Mouse (Mus musculus) limb, embryonic 14.5 days (tissue): ENCODE data around the gene Frem2. TPM values are rescaled to one million over a fixed set of nuclear protein-coding genes. Genes with fewer than 3 reads are reported as not detected.

Source experiments
- ATAC-seq: fragments of 200-750 bp; cut with Nextera tagmentation; 2 replicates; pipeline ENCODE4 v1.8.0; 2017; ENCODE audit warnings: low read depth, moderate number of reproducible peaks, moderate TSS enrichment; ENCODE audit not compliant: low FRiP score
- DNase-seq: peaks from one replicate; pipeline ENCODE4 v3.0.0-alpha.2; 2015; ENCODE audit warnings: low spot score
- H3K27ac ChIP-seq: fragments of 300-500 bp; sonication (generic); replicated peaks from 2 replicates; pipeline ENCODE4 v1.5.1; 2014; ENCODE audit warnings: low read depth, mild to moderate bottlenecking, low read length, moderate library complexity, mixed read lengths
- H3K27me3 ChIP-seq: fragments of 300-500 bp; sonication (generic); 2 replicates; pipeline ENCODE4 v1.6.1; 2014; ENCODE audit warnings: low read length, mixed read lengths; ENCODE audit not compliant: control insufficient read depth, insufficient read depth
- H3K36me3 ChIP-seq: fragments of 300-500 bp; sonication (generic); 2 replicates; pipeline ENCODE4 v1.6.1; 2014; ENCODE audit warnings: mild to moderate bottlenecking, low read length, moderate library complexity, mixed read lengths; ENCODE audit not compliant: control insufficient read depth, insufficient read depth
- H3K4me1 ChIP-seq: fragments of 300-500 bp; sonication (generic); 2 replicates; pipeline ENCODE4 v1.6.1; 2014; ENCODE audit warnings: antibody characterized with exemption, low read length, mixed read lengths; ENCODE audit not compliant: control insufficient read depth, insufficient read depth
- H3K4me2 ChIP-seq: fragments of 300-500 bp; sonication (generic); replicated peaks from 2 replicates; pipeline ENCODE4 v1.6.1; 2014; ENCODE audit warnings: low read depth, mild to moderate bottlenecking, low read length, moderate library complexity; ENCODE audit not compliant: severe bottlenecking
- H3K4me3 ChIP-seq: fragments of 300-500 bp; sonication (generic); replicated peaks from 2 replicates; pipeline ENCODE4 v1.5.1; 2014; ENCODE audit warnings: low read length
- H3K9ac ChIP-seq: fragments of 300-500 bp; sonication (generic); 2 replicates; pipeline ENCODE4 v1.6.1; 2014; ENCODE audit warnings: mild to moderate bottlenecking, low read depth, low read length, moderate library complexity; ENCODE audit not compliant: severe bottlenecking
- H3K9me3 ChIP-seq: fragments of 300-500 bp; sonication (generic); 2 replicates; pipeline ENCODE4 v1.6.1; 2016; ENCODE audit warnings: low read length; ENCODE audit not compliant: control insufficient read depth
- POLR2A ChIP-seq: fragments of 200-500 bp; IDR thresholded peaks from 2 replicates; pipeline ENCODE4 v1.8.0; 2012; ENCODE audit warnings: inconsistent platforms, mild to moderate bottlenecking, moderate library complexity, borderline replicate concordance; ENCODE audit not compliant: insufficient read depth, insufficient read length; ENCODE audit errors: extremely low read depth
- WGBS: fragments of 180-500 bp; shearing (Covaris S2); extraction: QIAGEN DNeasy Blood & Tissue Kit; methylation state at CpG from one replicate; pipeline ENCODE4 v1.1.7; 2014; 5-methylcytosine and 5-hydroxymethylcytosine counted together
- polyA plus RNA-seq, 2 experiments: library from polyadenylated mRNA; depleted of rRNA in 1 of 2; stranded (reverse) in 1 of 2; unstranded in 1 of 2; fragments of >200 nt; fragmentation: Nextera tagmentation in 1 of 2; extraction: Ambion mirVana in 1 of 2; gene quantifications; 2 replicates each; pipeline versions ENCODE4 v1.2.1 to v1.2.3; 2012 to 2014

The Frem2 gene
- polyA plus RNA-seq, 2 experiments, result 10.9 to 15.2 TPM

DNA sequence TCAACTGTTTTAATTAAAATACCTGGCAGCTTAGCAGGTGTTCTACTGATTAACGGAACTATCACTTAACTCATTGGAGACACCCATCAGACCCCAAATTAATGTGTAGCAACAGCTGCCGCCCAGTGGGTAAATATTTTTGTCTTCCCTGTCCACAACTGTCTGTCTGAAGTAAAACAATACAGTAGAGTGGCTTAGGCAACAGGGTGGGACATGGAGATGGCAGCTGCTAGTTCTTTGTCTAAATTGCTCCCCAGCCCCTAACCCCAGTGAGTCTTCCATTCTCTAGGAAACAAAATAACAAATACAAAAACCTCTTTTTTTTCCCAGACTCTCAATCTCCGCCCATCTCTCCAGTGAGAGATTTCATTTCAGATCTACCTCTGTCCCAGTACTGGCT lies 36.2 kb downstream of the Frem2 start:
- no peak overlapping the region for H3K4me2 ChIP-seq
- no peak for TF ChIP-seq POLR2A
- no peaks in the 10 kb centered on the region for H3K27me3 ChIP-seq
- no peaks in the 10 kb centered on the region for H3K36me3 ChIP-seq
- H3K4me1 ChIP-seq, result no peaks in the 10 kb centered on the region
- H3K9ac ChIP-seq, result no peak overlapping the region
- H3K9me3 ChIP-seq, result no peaks in the 10 kb centered on the region
- no peak overlapping the region for H3K4me3 ChIP-seq
- H3K27ac ChIP-seq, result no peak overlapping the region
- WGBS, result 70% methylated on average over 3 of the region's 3 CpGs
- DNase-seq (no peak), ATAC-seq (peak; percentile 67)

- ATAC-seq (no peak), DNase-seq (no peak)
- Histone ChIP-seq H3K27me3 (no peaks in the 10 kb centered on the region), H3K4me3 (no peak overlapping the region), H3K4me2 (no peak overlapping the region), H3K9me3 (no peaks in the 10 kb centered on the region), H3K36me3 (no peaks in the 10 kb centered on the region), H3K4me1 (no peaks in the 10 kb centered on the region), H3K9ac (no peak overlapping the region), H3K27ac (no peak overlapping the region)
- TF ChIP-seq POLR2A, result no peak
- 85% methylated on average over 8 of the region's 8 CpGs for WGBS
Measured at GRCm38 (mm10) chr3:53620355-53620754, 36.8 kb downstream of the Frem2 start.

DNA sequence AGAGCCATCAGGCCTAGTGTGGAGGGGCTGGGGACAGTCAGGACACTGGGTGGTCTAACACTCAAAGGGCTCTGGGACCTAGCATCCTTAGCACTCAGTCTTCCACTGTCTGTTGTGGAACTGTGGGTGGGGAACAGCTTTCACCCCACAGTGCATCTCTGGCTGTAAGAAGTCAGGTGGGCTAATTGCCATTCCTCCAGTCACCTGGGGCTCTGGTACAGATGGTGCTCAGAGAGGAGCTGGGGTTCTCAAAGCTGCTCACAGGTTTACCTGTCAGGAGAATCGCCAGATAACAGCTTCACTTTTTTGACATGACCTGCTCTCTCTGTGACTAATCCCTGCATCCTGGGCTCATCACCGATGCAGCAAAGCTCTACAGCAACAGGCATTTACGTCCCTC lies 46.0 kb downstream of the Frem2 start:
- Histone ChIP-seq H3K9me3 (no peaks in the 10 kb centered on the region), H3K4me1 (no peaks in the 10 kb centered on the region), H3K9ac (no peak overlapping the region), H3K27ac (no peak overlapping the region), H3K36me3 (no peaks in the 10 kb centered on the region), H3K4me3 (no peak overlapping the region), H3K4me2 (no peak overlapping the region), H3K27me3 (no peaks in the 10 kb centered on the region)
- ATAC-seq, result no peak
- TF ChIP-seq POLR2A, result no peak
- 76% methylated on average over 3 of the region's 3 CpGs for WGBS
- DNase-seq, result no peak

GRCm38 (mm10) chr3:53609851-53610250 lies 47.3 kb downstream of the Frem2 start:
- Histone ChIP-seq H3K4me2 (no peak overlapping the region), H3K4me3 (no peak overlapping the region), H3K9ac (no peak overlapping the region), H3K4me1 (no peaks in the 10 kb centered on the region), H3K9me3 (peaks cover 5% of the 10 kb centered on the region; the same call in 1 of the 2 replicates), H3K36me3 (no peaks in the 10 kb centered on the region), H3K27me3 (no peaks in the 10 kb centered on the region), H3K27ac (no peak overlapping the region)
- ATAC-seq (no peak), DNase-seq (no peak)
- 33% methylated on average over 4 of the region's 4 CpGs for WGBS
- TF ChIP-seq POLR2A, result no peak

GRCm38 (mm10) chr3:53600140-53600539 lies 57.0 kb downstream of the Frem2 start:
- DNase-seq (no peak), ATAC-seq (no peak)
- H3K9ac ChIP-seq, result no peak overlapping the region
- H3K4me2 ChIP-seq, result no peak overlapping the region
- H3K27me3 ChIP-seq, result no peaks in the 10 kb centered on the region
- no peak overlapping the region for H3K4me3 ChIP-seq
- no peak overlapping the region for H3K27ac ChIP-seq
- 20% methylated on average over 4 of the region's 4 CpGs for WGBS
- TF ChIP-seq POLR2A, result no peak
- H3K36me3 ChIP-seq, result no peaks in the 10 kb centered on the region
- H3K4me1 ChIP-seq, result peaks cover 17% of the 10 kb centered on the region
- H3K9me3 ChIP-seq, result peaks cover 1% of the 10 kb centered on the region; the same call in 1 of the 2 replicates

GRCm38 (mm10) chr3:53599315-53599714 lies 57.8 kb downstream of the Frem2 start:
- peak overlapping the region; percentile 25; the same call in 1 of the 2 replicates for H3K4me2 ChIP-seq
- peak; percentile 60 for ATAC-seq
- 7% methylated on average over 7 of the region's 7 CpGs for WGBS

More at GRCm38 (mm10) chr3:53599315-53599714, 57.8 kb downstream of the Frem2 start:
- Histone ChIP-seq H3K27ac (no peak overlapping the region), H3K27me3 (no peaks in the 10 kb centered on the region), H3K9ac (no peak overlapping the region), H3K36me3 (no peaks in the 10 kb centered on the region), H3K9me3 (no peaks in the 10 kb centered on the region), H3K4me1 (peaks cover 17% of the 10 kb centered on the region), H3K4me3 (no peak overlapping the region)
- no peak for TF ChIP-seq POLR2A
- peak; percentile 73 for DNase-seq
